Mouse (Mus musculus): ENCODE measurements around the gene Ntrk3.

- TF ChIP-seq CTCF (conservative IDR thresholded peaks at IDR 0.05; ENCODE audit: insufficient read depth, insufficient read length, low read depth, low read length): no peak
- no peak for TF ChIP-seq POLR2A (IDR thresholded peaks at IDR 0.05; ENCODE audit: low read depth, low read length)
Observed at GRCm38 (mm10) chr7:78409970-78410369, 327.8 kb downstream of the Ntrk3 start.
